Mouse (Mus musculus) adrenal gland, postnatal 10 days (tissue): Measurements from ENCODE around the gene Senp5. TPM values are rescaled to one million over a fixed set of nuclear protein-coding genes. Genes with fewer than 3 reads are reported as not detected.

Experiments used
- DNase-seq: peaks from one replicate; pipeline ENCODE4 v3.0.0; 2021; ENCODE audit warnings: mixed read lengths
- total RNA-seq, 2 experiments: library from RNA; stranded (reverse); gene quantifications; 2 replicates each; pipeline ENCODE4 v1.2.3; 2021

Senp5 gene
- total RNA-seq, 2 experiments from 2014 or later, result 22.0 to 22.8 TPM

- no peak for DNase-seq
Measured at GRCm38 (mm10) chr16:31940586-31940985, 62.5 kb downstream of the Senp5 start.

GRCm38 (mm10) chr16:31938856-31939255 is 64.2 kb downstream of the Senp5 start:
- DNase-seq, result no peak

GRCm38 (mm10) chr16:31936568-31936967 is 66.5 kb downstream of the Senp5 start:
- no peak for DNase-seq

- DNase-seq, result no peak
Measured at GRCm38 (mm10) chr16:31935091-31935979, 67.8 kb downstream of the Senp5 start.

GRCm38 (mm10) chr16:31934550-31935010 is 68.5 kb downstream of the Senp5 start:
- no peak for DNase-seq

GRCm38 (mm10) chr16:31933751-31934549 is 69.1 kb downstream of the Senp5 start, which contains the start of gene Pigz:
Gene Pigz (plus strand): TSS chr16:31933851.
- DNase-seq, result peak; percentile 60

GRCm38 (mm10) chr16:31932840-31933697 is 70.0 kb downstream of the Senp5 start:
- DNase-seq, result peak; percentile 89

GRCm38 (mm10) chr16:31932255-31932654 is 70.8 kb downstream of the Senp5 start:
- no peak for DNase-seq

GRCm38 (mm10) chr16:31931330-31931729 is 71.8 kb downstream of the Senp5 start:
- no peak for DNase-seq

- DNase-seq, result no peak
Measured at GRCm38 (mm10) chr16:31927412-31927811, 75.7 kb downstream of the Senp5 start.

- no peak for DNase-seq
Measured at GRCm38 (mm10) chr16:31926547-31927182, 76.4 kb downstream of the Senp5 start.

- DNase-seq, result no peak
Measured at GRCm38 (mm10) chr16:31926091-31926490, 77.0 kb downstream of the Senp5 start.

GRCm38 (mm10) chr16:31924368-31924767 is 78.7 kb downstream of the Senp5 start:
- no peak for DNase-seq

GRCm38 (mm10) chr16:31918248-31918724 is 84.8 kb downstream of the Senp5 start:
- peak; percentile 83 for DNase-seq

- no peak for DNase-seq
Measured at GRCm38 (mm10) chr16:31917776-31918175, 85.3 kb downstream of the Senp5 start.

GRCm38 (mm10) chr16:31910281-31910847 is 92.7 kb downstream of the Senp5 start:
- DNase-seq, result no peak
